Mouse (Mus musculus): ENCODE results near the gene H2al1d. TPM values are rescaled to one million over a fixed set of nuclear protein-coding genes. Genes with fewer than 3 reads are reported as not detected.

Gene H2al1d
- polyA plus RNA-seq (2017; shearing (Covaris generic)), result not detected

GRCm38 (mm10) chrX:11308524-11308923 lies at the start of gene H2al1d:
TSS of gene H2al1d (plus strand) at chrX:11308824.

GRCm38 (mm10) chrX:11298957-11299356 lies 9.7 kb upstream of the H2al1d start, which contains the start of gene H2al1a:
TSS of gene H2al1a (plus strand) at chrX:11299257.

GRCm38 (mm10) chrX:11302132-11302531 lies 6.5 kb upstream of the H2al1d start, which contains the start of gene H2al1b:
TSS of gene H2al1b (plus strand) at chrX:11302432.

GRCm38 (mm10) chrX:11305355-11305754 lies 3.3 kb upstream of the H2al1d start, which contains the start of gene H2al1c:
TSS of gene H2al1c (plus strand) at chrX:11305655.

GRCm38 (mm10) chrX:11311634-11312033 lies 3.0 kb downstream of the H2al1d start, which contains the start of gene H2al1e:
TSS of gene H2al1e (plus strand) at chrX:11311934.

GRCm38 (mm10) chrX:11314858-11315257 lies 6.2 kb downstream of the H2al1d start, which contains the start of gene H2al1f:
TSS of gene H2al1f (plus strand) at chrX:11315158.

GRCm38 (mm10) chrX:11317956-11318355 lies 9.3 kb downstream of the H2al1d start, which contains the start of gene H2al1g:
TSS of gene H2al1g (plus strand) at chrX:11318256.

GRCm38 (mm10) chrX:11321192-11321591 lies 12.6 kb downstream of the H2al1d start, which contains the start of gene H2al1h:
TSS of gene H2al1h (plus strand) at chrX:11321492.

GRCm38 (mm10) chrX:11324359-11324758 lies 15.7 kb downstream of the H2al1d start, which contains the start of gene H2al1i:
TSS of gene H2al1i (plus strand) at chrX:11324659.

GRCm38 (mm10) chrX:11327522-11327921 lies 18.9 kb downstream of the H2al1d start, which contains the start of gene H2al1j:
TSS of gene H2al1j (plus strand) at chrX:11327822.

Other genes starting within 250 kb of the H2al1d start
- gene H2al1a, start 9.6 kb upstream of the H2al1d start, polyA plus RNA-seq (2017; shearing (Covaris generic)), result not detected
- gene H2al1b, start 6.4 kb upstream of the H2al1d start, polyA plus RNA-seq (2017; shearing (Covaris generic)), result not detected
- not detected for gene H2al1c, start 3.2 kb upstream of the H2al1d start, polyA plus RNA-seq (2017; shearing (Covaris generic))
- 0.60 TPM for gene H2al1e, start 3.1 kb downstream of the H2al1d start, polyA plus RNA-seq (2017; shearing (Covaris generic))
- not detected for gene H2al1f, start 6.3 kb downstream of the H2al1d start, polyA plus RNA-seq (2017; shearing (Covaris generic))
- not detected for gene H2al1g, start 9.4 kb downstream of the H2al1d start, polyA plus RNA-seq (2017; shearing (Covaris generic))
- not detected for gene H2al1h, start 12.7 kb downstream of the H2al1d start, polyA plus RNA-seq (2017; shearing (Covaris generic))
- not detected for gene H2al1i, start 15.8 kb downstream of the H2al1d start, polyA plus RNA-seq (2017; shearing (Covaris generic))
- not detected for gene H2al1j, start 19.0 kb downstream of the H2al1d start, polyA plus RNA-seq (2017; shearing (Covaris generic))

Measured in activated CD4-positive, CD25-positive, alpha-beta regulatory T cell, adult 9 weeks (primary cell).